Mouse (Mus musculus): ENCODE measurements at regions not wholly inside any gene's neighbourhood (a gene's known extent, or its start where the extent isn't known, plus 50 kb on each side); places are given as distances from the start of the nearest gene placed in this dataset.

DNA sequence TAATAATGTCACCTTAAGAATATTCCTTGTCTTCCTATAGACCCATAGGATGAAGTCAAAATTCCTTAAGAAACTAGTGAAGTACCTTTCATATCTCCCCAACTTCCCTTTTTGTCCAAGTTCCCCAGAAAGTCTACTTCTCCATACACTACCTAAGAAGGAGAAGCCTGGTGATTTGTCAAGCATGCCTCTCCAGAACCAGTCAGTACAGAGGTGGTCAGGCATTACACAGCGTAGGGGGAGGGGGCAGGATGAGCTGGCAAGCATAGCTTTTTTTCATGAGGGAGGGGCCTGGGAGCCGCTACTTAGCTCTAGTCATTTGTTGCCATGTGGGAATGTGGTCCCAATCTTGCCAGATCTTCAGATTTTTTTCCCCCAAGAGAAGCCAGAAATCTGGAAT, 54.0 kb upstream of the Satb2 start:
- 80% methylated on average over 2 of the region's 2 CpGs for WGBS
- Histone ChIP-seq H3K27ac (ENCODE audit: low read depth, low read length) (no peak overlapping the region), H3K4me1 (ENCODE audit: control insufficient read depth, insufficient read depth, low read depth, low read length) (no peaks in the 10 kb centered on the region), H3K4me2 (ENCODE audit: low read length) (no peak overlapping the region), H3K9me3 (ENCODE audit: control insufficient read depth, low read length) (no peaks in the 10 kb centered on the region), H3K27me3 (replicated peaks; ENCODE audit: control insufficient read depth, insufficient read depth, low read length) (no peaks in the 10 kb centered on the region), H3K9ac (ENCODE audit: low read depth, low read length) (no peak overlapping the region), H3K4me3 (ENCODE audit: low read length) (no peak overlapping the region), H3K36me3 (ENCODE audit: control insufficient read depth, insufficient read depth, low read length) (no peaks in the 10 kb centered on the region)
- ATAC-seq: no peak

DNA sequence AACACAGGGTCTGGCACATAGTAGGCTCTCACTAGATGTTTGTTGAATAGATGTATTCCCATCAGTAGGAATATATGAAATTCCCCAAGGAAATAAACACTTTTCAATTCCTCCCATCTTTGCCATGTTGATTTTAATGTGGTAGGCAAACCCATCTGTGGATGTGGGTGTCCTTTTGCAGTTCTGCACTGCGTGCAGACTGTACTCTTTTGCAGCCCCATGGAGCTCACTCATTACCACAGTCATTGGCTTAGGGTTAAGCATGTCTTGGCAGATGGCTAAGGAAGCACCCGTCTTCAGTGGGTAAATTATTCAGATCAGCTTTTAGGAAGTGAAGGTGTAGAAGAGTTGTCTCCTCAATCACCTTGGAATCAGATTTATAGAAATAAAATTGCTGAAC, 54.8 kb upstream of the Satb2 start:
- Histone ChIP-seq H3K4me1 (ENCODE audit: control insufficient read depth, insufficient read depth, low read depth, low read length) (no peaks in the 10 kb centered on the region), H3K4me2 (ENCODE audit: low read length) (no peak overlapping the region), H3K27me3 (replicated peaks; ENCODE audit: control insufficient read depth, insufficient read depth, low read length) (no peaks in the 10 kb centered on the region), H3K9me3 (ENCODE audit: control insufficient read depth, low read length) (no peaks in the 10 kb centered on the region), H3K36me3 (ENCODE audit: control insufficient read depth, insufficient read depth, low read length) (no peaks in the 10 kb centered on the region), H3K9ac (ENCODE audit: low read depth, low read length) (no peak overlapping the region), H3K4me3 (ENCODE audit: low read length) (no peak overlapping the region), H3K27ac (ENCODE audit: low read depth, low read length) (no peak overlapping the region)
- ATAC-seq: no peak
- WGBS: 88% methylated on average over 2 of the region's 2 CpGs

- 82% methylated on average over 6 of the region's 6 CpGs for WGBS
- no peaks in the 10 kb centered on the region for H3K4me1 ChIP-seq (ENCODE audit: control insufficient read depth, insufficient read depth, low read depth, low read length)
- no peaks in the 10 kb centered on the region for H3K9me3 ChIP-seq (ENCODE audit: control insufficient read depth, low read length)
- no peak for ATAC-seq
- H3K27me3 ChIP-seq (replicated peaks; ENCODE audit: control insufficient read depth, insufficient read depth, low read length): no peaks in the 10 kb centered on the region
- H3K4me3 ChIP-seq (ENCODE audit: low read length): no peak overlapping the region
- no peak overlapping the region for H3K27ac ChIP-seq (ENCODE audit: low read depth, low read length)
- no peaks in the 10 kb centered on the region for H3K36me3 ChIP-seq (ENCODE audit: control insufficient read depth, insufficient read depth, low read length)
- H3K4me2 ChIP-seq (ENCODE audit: low read length): no peak overlapping the region
- H3K9ac ChIP-seq (ENCODE audit: low read depth, low read length): no peak overlapping the region
These were observed 56.0 kb upstream of the Satb2 start for GRCm38 (mm10) chr1:57034411-57034810.

- 90% methylated on average over 3 of the region's 3 CpGs for WGBS
- H3K4me2 ChIP-seq (ENCODE audit: low read length): no peak overlapping the region
- no peaks in the 10 kb centered on the region for H3K27me3 ChIP-seq (replicated peaks; ENCODE audit: control insufficient read depth, insufficient read depth, low read length)
- no peaks in the 10 kb centered on the region for H3K36me3 ChIP-seq (ENCODE audit: control insufficient read depth, insufficient read depth, low read length)
- no peak for ATAC-seq
- no peak overlapping the region for H3K4me3 ChIP-seq (ENCODE audit: low read length)
- no peak overlapping the region for H3K27ac ChIP-seq (ENCODE audit: low read depth, low read length)
- no peaks in the 10 kb centered on the region for H3K9me3 ChIP-seq (ENCODE audit: control insufficient read depth, low read length)
- no peaks in the 10 kb centered on the region for H3K4me1 ChIP-seq (ENCODE audit: control insufficient read depth, insufficient read depth, low read depth, low read length)
- H3K9ac ChIP-seq (ENCODE audit: low read depth, low read length): no peak overlapping the region
These were observed 57.9 kb upstream of the Satb2 start for GRCm38 (mm10) chr1:57036382-57036781.

GRCm38 (mm10) chr1:57040201-57040600, 61.8 kb upstream of the Satb2 start:
- WGBS: 58% methylated on average over 8 of the region's 8 CpGs
- Histone ChIP-seq H3K27me3 (replicated peaks; ENCODE audit: control insufficient read depth, insufficient read depth, low read length) (no peaks in the 10 kb centered on the region), H3K9me3 (ENCODE audit: control insufficient read depth, low read length) (no peaks in the 10 kb centered on the region), H3K4me3 (ENCODE audit: low read length) (no peak overlapping the region), H3K4me2 (ENCODE audit: low read length) (no peak overlapping the region), H3K27ac (ENCODE audit: low read depth, low read length) (no peak overlapping the region), H3K36me3 (ENCODE audit: control insufficient read depth, insufficient read depth, low read length) (no peaks in the 10 kb centered on the region), H3K9ac (ENCODE audit: low read depth, low read length) (no peak overlapping the region), H3K4me1 (ENCODE audit: control insufficient read depth, insufficient read depth, low read depth, low read length) (no peaks in the 10 kb centered on the region)
- ATAC-seq: peak; percentile 27; the same call in 1 of the 2 replicates

GRCm38 (mm10) chr1:57041578-57041977, 63.1 kb upstream of the Satb2 start:
- Histone ChIP-seq H3K27me3 (replicated peaks; ENCODE audit: control insufficient read depth, insufficient read depth, low read length) (no peaks in the 10 kb centered on the region), H3K4me1 (ENCODE audit: control insufficient read depth, insufficient read depth, low read depth, low read length) (no peaks in the 10 kb centered on the region), H3K9ac (ENCODE audit: low read depth, low read length) (no peak overlapping the region), H3K9me3 (ENCODE audit: control insufficient read depth, low read length) (no peaks in the 10 kb centered on the region), H3K27ac (ENCODE audit: low read depth, low read length) (no peak overlapping the region), H3K36me3 (ENCODE audit: control insufficient read depth, insufficient read depth, low read length) (no peaks in the 10 kb centered on the region), H3K4me2 (ENCODE audit: low read length) (no peak overlapping the region), H3K4me3 (ENCODE audit: low read length) (no peak overlapping the region)
- no peak for ATAC-seq

- 73% methylated on average over 4 of the region's 4 CpGs for WGBS
- H3K27ac ChIP-seq (ENCODE audit: low read depth, low read length): no peak overlapping the region
- no peaks in the 10 kb centered on the region for H3K36me3 ChIP-seq (ENCODE audit: control insufficient read depth, insufficient read depth, low read length)
- no peaks in the 10 kb centered on the region for H3K4me1 ChIP-seq (ENCODE audit: control insufficient read depth, insufficient read depth, low read depth, low read length)
- no peak for ATAC-seq
- H3K27me3 ChIP-seq (replicated peaks; ENCODE audit: control insufficient read depth, insufficient read depth, low read length): no peaks in the 10 kb centered on the region
- H3K4me2 ChIP-seq (ENCODE audit: low read length): no peak overlapping the region
- no peak overlapping the region for H3K9ac ChIP-seq (ENCODE audit: low read depth, low read length)
- no peak overlapping the region for H3K4me3 ChIP-seq (ENCODE audit: low read length)
- H3K9me3 ChIP-seq (ENCODE audit: control insufficient read depth, low read length): no peaks in the 10 kb centered on the region; the same call in 1 of the 2 replicates
These were observed 75.4 kb upstream of the Satb2 start for GRCm38 (mm10) chr1:57053836-57054235.

- WGBS: 86% methylated on average over 9 of the region's 9 CpGs
- no peak for ATAC-seq
- no peak overlapping the region for H3K27ac ChIP-seq (ENCODE audit: low read depth, low read length)
- H3K9ac ChIP-seq (ENCODE audit: low read depth, low read length): no peak overlapping the region
- H3K27me3 ChIP-seq (replicated peaks; ENCODE audit: control insufficient read depth, insufficient read depth, low read length): no peaks in the 10 kb centered on the region
- no peaks in the 10 kb centered on the region for H3K36me3 ChIP-seq (ENCODE audit: control insufficient read depth, insufficient read depth, low read length)
- H3K4me3 ChIP-seq (ENCODE audit: low read length): no peak overlapping the region
- H3K4me1 ChIP-seq (ENCODE audit: control insufficient read depth, insufficient read depth, low read depth, low read length): no peaks in the 10 kb centered on the region
- H3K4me2 ChIP-seq (ENCODE audit: low read length): no peak overlapping the region
- H3K9me3 ChIP-seq (ENCODE audit: control insufficient read depth, low read length): no peaks in the 10 kb centered on the region
These were observed 77.5 kb upstream of the Satb2 start for GRCm38 (mm10) chr1:57055976-57056375.

DNA sequence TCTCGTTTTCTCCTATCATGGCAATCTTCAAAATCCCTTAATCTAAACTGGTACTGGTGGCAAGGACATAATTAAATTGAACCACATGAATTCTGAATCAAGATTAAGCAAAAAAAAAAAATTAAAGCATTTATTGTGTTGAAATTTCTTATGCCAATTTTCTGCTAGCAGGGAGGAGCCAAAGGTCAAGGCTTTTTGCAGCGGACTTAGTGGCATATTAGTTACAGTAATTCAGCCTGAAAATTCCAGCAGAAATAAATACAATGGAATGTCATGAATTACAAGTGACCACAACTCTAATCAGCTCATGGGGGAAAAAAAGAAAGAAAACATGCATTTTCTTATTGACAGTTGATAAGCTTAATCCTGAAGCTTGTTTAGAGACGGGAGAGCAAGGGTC, 80.8 kb upstream of the Satb2 start:
- H3K27me3 ChIP-seq (replicated peaks; ENCODE audit: control insufficient read depth, insufficient read depth, low read length): no peaks in the 10 kb centered on the region
- H3K4me3 ChIP-seq (ENCODE audit: low read length): no peak overlapping the region
- H3K4me1 ChIP-seq (ENCODE audit: control insufficient read depth, insufficient read depth, low read depth, low read length): no peaks in the 10 kb centered on the region
- ATAC-seq: no peak
- no peaks in the 10 kb centered on the region for H3K36me3 ChIP-seq (ENCODE audit: control insufficient read depth, insufficient read depth, low read length)
- 48% methylated on average over 3 of the region's 3 CpGs for WGBS
- H3K9ac ChIP-seq (ENCODE audit: low read depth, low read length): no peak overlapping the region
- no peak overlapping the region for H3K4me2 ChIP-seq (ENCODE audit: low read length)
- no peaks in the 10 kb centered on the region for H3K9me3 ChIP-seq (ENCODE audit: control insufficient read depth, low read length)
- no peak overlapping the region for H3K27ac ChIP-seq (ENCODE audit: low read depth, low read length)

DNA sequence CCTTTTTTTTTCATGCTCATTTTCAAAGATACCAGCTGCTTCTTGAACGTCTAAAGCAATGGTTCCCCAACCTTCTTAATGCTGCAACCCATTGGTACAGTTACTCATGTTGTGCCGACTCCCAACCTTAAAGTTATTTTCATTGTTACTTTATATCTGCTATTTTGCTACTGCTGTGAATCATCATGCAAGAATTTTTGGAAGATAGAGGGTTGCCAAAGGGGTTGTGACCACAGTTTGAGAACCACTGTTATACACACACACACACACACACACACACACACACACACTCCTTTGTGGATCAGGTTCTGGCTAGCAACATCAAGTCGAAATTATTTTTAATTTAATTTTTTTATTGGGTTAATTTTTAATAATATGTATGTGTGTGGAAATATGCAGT, 96.8 kb upstream of the Satb2 start:
- Histone ChIP-seq H3K9me3 (ENCODE audit: control insufficient read depth, low read length) (no peaks in the 10 kb centered on the region), H3K4me2 (ENCODE audit: low read length) (no peak overlapping the region), H3K9ac (ENCODE audit: low read depth, low read length) (no peak overlapping the region), H3K36me3 (ENCODE audit: control insufficient read depth, insufficient read depth, low read length) (no peaks in the 10 kb centered on the region), H3K27me3 (replicated peaks; ENCODE audit: control insufficient read depth, insufficient read depth, low read length) (no peaks in the 10 kb centered on the region), H3K4me1 (ENCODE audit: control insufficient read depth, insufficient read depth, low read depth, low read length) (no peaks in the 10 kb centered on the region), H3K4me3 (ENCODE audit: low read length) (no peak overlapping the region), H3K27ac (ENCODE audit: low read depth, low read length) (no peak overlapping the region)
- WGBS: 78% methylated on average over 3 of the region's 3 CpGs
- ATAC-seq: no peak
